Mouse (Mus musculus): ENCODE measurements around the gene Ap1m1. TPM values are rescaled to one million over a fixed set of nuclear protein-coding genes. Genes with fewer than 3 reads are reported as not detected.

Ap1m1 gene
- total RNA-seq (2021) = 10 to 100 TPM; 21.0 to 22.2 TPM
- long read RNA-seq, experiment 1, transcript Ap1m1-201 (12 exons, 2,084 nt) = major isoform, 19 of 27 reads
- long read RNA-seq, experiment 1, partial matches to known transcripts = 4 of 27 reads
- long read RNA-seq, experiment 1, other reads (novel, unspliced or antisense) = 4 of 27 reads
- long read RNA-seq, experiment 2, transcript Ap1m1-201 (12 exons, 2,084 nt) = major isoform, 48 of 56 reads
- long read RNA-seq, experiment 2, partial matches to known transcripts = 5 of 56 reads
- long read RNA-seq, experiment 2, other reads (novel, unspliced or antisense) = 3 of 56 reads

DNA sequence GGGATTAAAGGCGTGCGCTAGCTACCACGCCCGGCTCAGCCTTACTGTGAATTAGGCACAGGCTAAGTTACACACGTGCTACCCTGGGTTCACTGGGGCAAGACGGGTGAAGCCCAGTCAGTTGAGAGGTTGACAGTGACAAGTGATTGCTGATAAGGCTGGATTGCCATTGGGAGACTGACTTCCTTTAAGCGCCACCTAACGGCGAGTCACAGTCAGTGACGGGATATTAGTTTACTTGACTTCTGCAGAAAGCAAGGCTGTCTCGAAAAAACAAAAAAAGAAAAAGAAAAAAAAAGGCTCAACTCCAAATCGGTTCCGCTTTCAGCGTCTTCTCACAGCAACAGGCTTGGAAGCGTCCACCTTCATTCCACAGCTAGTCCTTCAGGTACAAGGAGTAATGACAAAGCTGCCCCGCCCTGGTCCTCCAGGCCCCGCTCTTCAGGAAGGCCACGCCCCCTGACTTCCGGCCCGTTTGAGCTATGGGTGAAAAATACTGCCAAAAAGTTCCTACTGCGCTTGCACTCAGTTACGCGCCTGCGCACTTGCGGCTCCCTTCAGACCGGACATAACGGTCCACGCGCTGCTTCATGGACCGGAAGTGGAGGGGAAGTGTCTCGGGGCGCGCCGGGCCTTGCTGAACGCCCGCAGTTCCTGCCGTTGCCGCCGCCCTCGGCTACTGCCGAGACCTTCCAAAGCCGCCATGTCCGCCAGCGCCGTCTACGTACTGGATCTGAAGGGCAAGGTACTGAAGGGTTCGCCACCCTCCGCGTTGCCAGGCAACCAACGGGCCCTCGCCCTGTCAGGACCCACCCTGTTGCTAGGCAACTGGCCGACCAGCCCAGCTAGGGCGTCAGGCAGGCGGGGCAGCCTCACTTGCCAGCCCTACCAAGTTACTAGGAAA, at the start of gene Ap1m1:
TSS of gene Ap1m1 (plus strand) at position 520 of the 904 bp plus-strand sequence.
- DNase-seq = peak; percentile 97

- DNase-seq = no peak
Measured at GRCm38 (mm10) chr8:72190215-72190539, 49.6 kb upstream of the Ap1m1 start.

DNA sequence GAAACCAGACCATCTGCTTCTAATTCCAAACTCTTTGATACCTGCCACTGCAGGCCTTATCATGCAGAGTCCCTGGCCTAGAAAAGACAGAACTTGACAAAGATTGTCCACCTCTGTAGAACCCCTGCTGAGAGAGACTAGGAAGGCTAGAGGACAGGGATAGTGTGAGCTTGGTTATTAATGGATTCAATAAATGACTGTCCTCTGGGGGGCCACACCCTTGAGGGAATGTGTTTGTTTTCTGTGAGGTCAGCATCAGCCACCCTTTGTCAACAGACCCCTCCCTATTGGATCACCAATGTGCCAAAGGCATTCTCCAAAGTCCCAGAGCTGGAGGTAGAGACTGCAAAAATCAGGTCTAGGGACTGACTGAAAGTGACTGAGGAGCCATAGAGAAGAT, 47.8 kb upstream of the Ap1m1 start:
- no peak for DNase-seq

DNA sequence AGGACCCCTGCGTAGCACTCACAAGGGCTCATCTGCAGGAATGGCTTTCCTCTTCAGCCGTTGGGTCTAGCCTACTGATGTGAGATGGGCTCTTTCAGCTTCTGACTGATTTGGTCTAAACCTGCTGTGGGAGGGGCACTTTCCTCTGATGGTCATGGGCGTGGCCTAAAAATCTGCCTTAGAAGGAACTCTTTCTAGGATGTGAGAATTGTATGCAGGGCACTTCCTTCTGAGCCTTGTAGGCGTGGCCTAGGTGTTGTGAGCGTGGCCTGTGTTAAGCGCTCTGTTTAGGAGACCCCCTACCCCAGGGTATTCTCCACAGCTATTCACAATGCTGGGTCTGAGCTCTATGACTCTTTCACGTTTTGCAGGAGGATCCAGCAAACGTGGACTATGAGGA, 41.8 kb upstream of the Ap1m1 start:
- DNase-seq = no peak

DNA sequence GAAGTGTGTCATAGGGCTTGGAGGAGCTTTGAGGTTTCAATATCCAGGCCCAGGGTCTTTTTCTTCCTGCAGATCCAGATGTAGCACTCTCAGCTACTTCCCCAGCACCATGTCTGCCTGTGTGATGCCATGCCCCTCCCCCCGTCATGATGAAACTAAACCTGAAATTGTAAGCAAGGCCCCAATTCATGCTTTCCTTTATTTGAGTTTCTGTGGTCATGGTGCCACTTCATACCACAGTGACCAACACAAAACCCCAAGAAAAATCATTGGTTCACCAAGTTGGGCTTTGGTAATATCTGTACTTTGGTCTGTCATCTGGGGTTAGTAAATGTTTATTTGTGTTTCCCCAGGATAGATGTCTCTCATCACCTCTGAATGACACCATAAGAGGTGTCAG, 31.2 kb upstream of the Ap1m1 start:
- DNase-seq = no peak

- DNase-seq = no peak
Measured at GRCm38 (mm10) chr8:72210222-72210621, 29.6 kb upstream of the Ap1m1 start.

DNA sequence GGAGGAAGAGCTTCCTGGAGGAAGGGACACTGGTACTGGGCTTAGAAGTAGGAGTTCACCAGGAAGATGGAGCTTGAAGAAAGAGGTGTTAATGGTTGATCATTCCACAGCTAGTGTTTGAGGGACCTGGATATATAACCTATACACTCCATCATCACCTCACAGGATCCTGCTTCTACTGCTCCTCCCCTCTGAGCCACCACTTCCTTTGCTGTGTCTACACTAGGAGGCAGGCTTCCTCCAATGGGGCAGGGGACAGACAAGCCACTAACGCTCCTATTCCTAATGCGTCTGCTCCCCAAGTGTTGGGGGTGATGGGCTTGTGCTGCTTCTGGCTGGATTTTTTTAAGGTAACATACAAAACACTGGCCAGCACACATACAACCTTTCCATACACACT, 29.1 kb upstream of the Ap1m1 start:
- DNase-seq = no peak

GRCm38 (mm10) chr8:72211846-72212245, 28.0 kb upstream of the Ap1m1 start:
- DNase-seq = no peak

- no peak for DNase-seq
Measured at GRCm38 (mm10) chr8:72212751-72213150, 27.1 kb upstream of the Ap1m1 start, which contains the start of gene Cib3. TSS of gene Cib3 (minus strand) at chr8:72212837.

DNA sequence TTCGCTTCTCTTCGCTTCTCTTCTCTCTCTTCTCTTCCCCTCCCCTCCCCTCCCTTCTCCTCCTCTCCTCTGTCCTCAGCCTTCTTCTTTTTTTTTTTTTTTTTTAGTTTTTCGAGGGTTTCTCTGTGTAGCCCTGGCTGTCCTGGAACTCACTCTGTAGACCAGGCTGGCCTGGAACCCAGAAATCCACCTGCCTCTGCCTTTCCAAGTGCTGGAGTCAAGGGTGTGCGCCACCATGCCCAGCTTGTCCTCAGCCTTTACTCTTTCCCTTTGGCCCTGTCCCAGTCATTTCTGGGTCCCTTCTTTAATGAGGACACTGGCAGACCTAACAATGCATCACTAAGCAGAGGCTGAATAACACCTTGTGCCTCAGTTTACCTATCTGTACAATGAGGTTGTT, 26.3 kb upstream of the Ap1m1 start, which contains the start of gene Gm11034:
TSS of gene Gm11034 (minus strand) at position 101 of the 400 bp plus-strand sequence.
- no peak for DNase-seq

DNA sequence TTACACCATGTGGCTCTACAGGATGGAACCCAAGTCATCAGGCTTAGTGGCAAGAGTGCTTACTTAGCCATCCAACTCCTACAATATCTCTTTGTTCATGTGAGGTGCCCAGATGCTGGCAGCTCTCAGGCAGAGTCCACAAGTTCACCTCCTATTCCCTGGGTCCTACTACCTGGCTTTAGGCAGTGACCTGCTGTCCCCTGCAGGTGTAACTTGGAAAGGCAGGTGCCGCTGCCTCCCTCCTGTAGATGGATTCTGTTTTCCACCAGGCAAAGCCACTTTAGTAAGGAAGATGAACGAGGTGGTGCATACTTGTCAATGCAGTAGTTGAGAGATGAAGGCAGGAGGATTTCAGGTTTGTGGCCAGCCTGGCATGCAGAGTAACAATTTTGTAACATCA, 24.8 kb upstream of the Ap1m1 start:
- DNase-seq = no peak

DNA sequence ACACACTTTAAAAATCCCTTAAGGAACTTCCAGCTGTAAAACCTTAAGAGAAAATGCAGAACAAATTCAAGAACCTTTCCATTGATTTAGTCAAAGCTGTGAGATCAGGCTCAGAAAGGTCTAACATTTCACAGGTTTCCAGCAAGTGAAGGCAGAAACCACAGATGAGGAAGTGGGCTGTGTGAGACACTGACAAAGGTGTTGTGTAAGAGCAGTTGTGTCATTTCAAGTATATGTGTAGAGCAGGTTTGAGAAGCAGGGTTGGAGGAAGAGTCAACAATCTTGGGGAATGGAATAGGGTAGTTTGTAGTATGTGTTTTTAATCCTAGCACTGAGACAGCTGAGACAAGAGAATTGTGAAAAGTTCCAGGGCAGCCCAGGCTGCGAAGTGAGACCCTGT, 23.9 kb upstream of the Ap1m1 start:
- no peak for DNase-seq

DNA sequence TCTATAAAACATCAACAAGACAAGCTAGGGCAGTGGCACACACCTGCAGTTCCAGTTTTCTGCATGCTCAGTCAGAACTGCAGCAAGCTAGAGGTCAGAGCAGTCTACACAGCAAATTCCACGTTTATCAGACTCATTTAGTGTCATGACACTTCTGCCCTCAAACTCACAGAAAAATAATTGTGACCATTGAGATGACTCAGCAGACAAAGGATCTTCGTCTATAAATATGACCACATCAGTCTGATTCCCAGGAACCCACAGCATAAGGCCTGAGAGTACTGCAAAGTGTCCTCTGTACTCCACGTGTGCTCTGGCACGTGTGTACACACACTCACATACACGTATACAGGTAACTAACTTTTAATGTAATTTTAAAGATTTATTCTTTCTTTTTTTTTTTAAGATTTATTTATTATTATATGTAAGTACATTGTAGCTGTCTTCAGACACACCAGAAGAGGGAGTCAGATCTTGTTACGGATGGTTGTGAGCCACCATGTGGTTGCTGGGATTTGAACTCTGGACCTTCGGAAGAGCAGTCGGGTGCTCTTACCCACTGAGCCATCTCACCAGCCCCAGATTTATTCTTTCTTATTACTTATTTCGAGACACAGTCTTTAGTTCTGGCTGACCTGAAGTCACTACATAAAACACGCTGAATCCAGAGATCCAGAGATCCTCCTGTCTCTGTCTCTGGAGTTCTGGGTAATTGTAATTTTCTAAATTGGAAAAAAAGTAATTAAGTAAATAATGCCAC, 20.9 kb upstream of the Ap1m1 start:
- no peak for DNase-seq

GRCm38 (mm10) chr8:72219541-72220363, 20.1 kb upstream of the Ap1m1 start, which contains the start of gene Fam32a:
TSS of gene Fam32a (plus strand) at chr8:72219730.
- peak; percentile 85 for DNase-seq

DNA sequence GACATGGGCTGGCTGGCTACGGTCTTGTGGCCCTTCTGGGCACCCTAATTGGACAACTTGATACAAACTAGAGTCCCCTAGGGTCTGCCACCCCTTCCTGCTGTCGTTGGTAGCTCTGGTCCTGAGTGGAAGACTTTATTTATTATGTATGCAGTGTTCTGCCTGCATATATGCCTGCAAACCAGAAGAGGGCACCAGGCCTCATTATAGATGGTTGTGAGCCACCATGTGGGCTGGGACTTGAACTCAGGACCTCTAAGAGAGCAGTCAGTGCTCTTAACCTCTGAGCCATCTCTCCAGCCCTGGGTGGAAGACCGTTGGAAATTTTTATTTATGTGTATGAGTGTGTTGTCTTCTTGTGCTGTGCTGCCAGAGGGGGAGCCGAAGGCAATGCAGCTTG, 19.1 kb upstream of the Ap1m1 start:
- no peak for DNase-seq

GRCm38 (mm10) chr8:72222656-72223055, 17.2 kb upstream of the Ap1m1 start:
- DNase-seq = no peak

GRCm38 (mm10) chr8:72240403-72240763, 565 bp downstream of the Ap1m1 start:
- no peak for DNase-seq

DNA sequence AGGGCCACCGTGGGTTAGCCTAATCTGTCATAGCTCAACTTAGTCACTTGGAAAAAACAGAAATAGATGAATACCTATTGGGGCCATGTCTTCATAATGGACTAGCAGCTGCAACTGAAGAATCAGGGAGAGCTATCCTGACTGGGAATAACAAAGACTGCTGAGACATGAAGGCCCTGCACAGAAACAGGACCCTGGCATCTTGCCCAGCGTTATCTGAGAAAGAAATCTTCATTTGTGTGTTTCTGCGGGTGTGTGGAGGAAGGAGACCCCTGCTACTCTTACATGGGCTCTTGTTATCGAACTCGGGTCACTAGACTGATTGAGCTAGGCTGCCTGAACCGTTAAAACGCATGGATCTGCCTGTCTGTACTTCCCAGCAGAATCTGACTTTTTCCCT, 1.1 kb downstream of the Ap1m1 start:
- DNase-seq = no peak

DNA sequence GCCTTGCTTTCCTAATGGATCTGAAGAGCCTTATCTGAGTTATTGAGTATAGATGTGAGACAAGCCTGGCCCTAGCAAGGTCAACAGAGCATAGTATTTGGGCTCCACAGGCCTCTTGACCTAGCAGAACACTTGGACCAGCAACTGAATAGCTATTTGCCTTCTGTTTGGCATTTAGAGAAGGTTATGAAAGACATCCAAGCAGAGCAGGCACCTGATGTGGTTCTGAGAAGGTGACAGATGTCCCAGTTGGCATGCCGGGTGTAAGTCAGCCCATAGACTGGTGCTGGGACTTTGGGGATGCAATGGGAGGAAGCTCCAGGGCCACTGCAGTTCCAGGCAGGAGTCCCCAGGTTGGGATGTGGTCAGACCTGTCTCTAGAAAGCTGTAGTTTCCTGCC, 2.4 kb downstream of the Ap1m1 start:
- no peak for DNase-seq

GRCm38 (mm10) chr8:72244610-72245009, 4.8 kb downstream of the Ap1m1 start:
- no peak for DNase-seq

DNA sequence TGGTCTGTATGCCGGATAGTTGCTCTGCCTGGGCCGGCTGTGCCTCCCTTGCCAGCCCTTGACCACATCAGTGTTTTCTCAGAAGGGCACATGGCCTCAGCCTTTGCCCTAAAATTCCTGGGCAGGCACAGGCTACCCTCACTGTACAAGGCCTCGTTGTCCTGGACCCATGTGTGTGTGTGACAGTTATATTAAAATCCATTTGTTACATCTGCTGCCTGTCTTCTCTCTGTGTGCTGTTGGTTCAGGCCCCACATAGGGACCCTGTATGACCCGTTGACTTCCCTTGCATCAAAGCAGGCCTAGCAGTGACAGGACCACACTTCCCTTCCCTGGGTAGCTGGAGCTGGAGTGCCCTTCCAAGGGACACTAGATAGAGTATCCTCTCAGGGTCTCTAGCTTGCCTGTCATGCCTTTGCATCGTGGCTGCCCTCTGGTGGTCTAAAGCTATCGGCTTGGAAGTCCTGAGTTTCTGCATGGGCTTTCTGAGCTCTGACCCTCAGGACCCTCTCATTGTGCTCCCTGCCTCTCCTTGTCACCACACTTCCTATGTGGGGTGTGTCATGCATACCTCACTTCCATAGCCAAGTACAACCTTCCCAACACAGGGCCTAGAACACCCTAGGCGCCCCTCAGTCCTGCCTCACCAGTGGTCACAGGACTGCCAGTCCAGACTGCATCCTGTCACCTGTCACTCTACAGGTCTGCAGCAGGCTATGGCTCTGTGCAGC, 17.5 kb downstream of the Ap1m1 start:
- no peak for DNase-seq
